Mouse (Mus musculus) limb, embryonic 14.5 days (tissue): ENCODE results near the gene Tbc1d4. TPM values are rescaled to one million over a fixed set of nuclear protein-coding genes. Genes with fewer than 3 reads are reported as not detected.
A peak's percentile ranks its signal among the peaks of the same experiment; 100 is the strongest.

Experiments used
- ATAC-seq: fragments of 200-750 bp; cut with Nextera tagmentation; 2 replicates; pipeline ENCODE4 v1.8.0; 2017; ENCODE audit warnings: low read depth, moderate number of reproducible peaks, moderate TSS enrichment; ENCODE audit not compliant: low FRiP score
- DNase-seq: peaks from one replicate; pipeline ENCODE4 v3.0.0-alpha.2; 2015; ENCODE audit warnings: low spot score
- H3K27ac ChIP-seq: fragments of 300-500 bp; sonication (generic); replicated peaks from 2 replicates; pipeline ENCODE4 v1.5.1; 2014; ENCODE audit warnings: low read depth, mild to moderate bottlenecking, low read length, moderate library complexity, mixed read lengths
- H3K27me3 ChIP-seq: fragments of 300-500 bp; sonication (generic); 2 replicates; pipeline ENCODE4 v1.6.1; 2014; ENCODE audit warnings: low read length, mixed read lengths; ENCODE audit not compliant: control insufficient read depth, insufficient read depth
- H3K36me3 ChIP-seq: fragments of 300-500 bp; sonication (generic); 2 replicates; pipeline ENCODE4 v1.6.1; 2014; ENCODE audit warnings: mild to moderate bottlenecking, low read length, moderate library complexity, mixed read lengths; ENCODE audit not compliant: control insufficient read depth, insufficient read depth
- H3K4me1 ChIP-seq: fragments of 300-500 bp; sonication (generic); 2 replicates; pipeline ENCODE4 v1.6.1; 2014; ENCODE audit warnings: antibody characterized with exemption, low read length, mixed read lengths; ENCODE audit not compliant: control insufficient read depth, insufficient read depth
- H3K4me2 ChIP-seq: fragments of 300-500 bp; sonication (generic); replicated peaks from 2 replicates; pipeline ENCODE4 v1.6.1; 2014; ENCODE audit warnings: low read depth, mild to moderate bottlenecking, low read length, moderate library complexity; ENCODE audit not compliant: severe bottlenecking
- H3K4me3 ChIP-seq: fragments of 300-500 bp; sonication (generic); replicated peaks from 2 replicates; pipeline ENCODE4 v1.5.1; 2014; ENCODE audit warnings: low read length
- H3K9ac ChIP-seq: fragments of 300-500 bp; sonication (generic); 2 replicates; pipeline ENCODE4 v1.6.1; 2014; ENCODE audit warnings: mild to moderate bottlenecking, low read depth, low read length, moderate library complexity; ENCODE audit not compliant: severe bottlenecking
- H3K9me3 ChIP-seq: fragments of 300-500 bp; sonication (generic); 2 replicates; pipeline ENCODE4 v1.6.1; 2016; ENCODE audit warnings: low read length; ENCODE audit not compliant: control insufficient read depth
- POLR2A ChIP-seq: fragments of 200-500 bp; IDR thresholded peaks from 2 replicates; pipeline ENCODE4 v1.8.0; 2012; ENCODE audit warnings: inconsistent platforms, mild to moderate bottlenecking, moderate library complexity, borderline replicate concordance; ENCODE audit not compliant: insufficient read depth, insufficient read length; ENCODE audit errors: extremely low read depth
- WGBS: fragments of 180-500 bp; shearing (Covaris S2); extraction: QIAGEN DNeasy Blood & Tissue Kit; methylation state at CpG from one replicate; pipeline ENCODE4 v1.1.7; 2014; 5-methylcytosine and 5-hydroxymethylcytosine counted together
- polyA plus RNA-seq, 2 experiments: library from polyadenylated mRNA; depleted of rRNA in 1 of 2; stranded (reverse) in 1 of 2; unstranded in 1 of 2; fragments of >200 nt; fragmentation: Nextera tagmentation in 1 of 2; extraction: Ambion mirVana in 1 of 2; gene quantifications; 2 replicates each; pipeline versions ENCODE4 v1.2.1 to v1.2.3; 2012 to 2014

Tbc1d4 gene
- polyA plus RNA-seq, 2 experiments = 11.9 to 12.6 TPM

DNA sequence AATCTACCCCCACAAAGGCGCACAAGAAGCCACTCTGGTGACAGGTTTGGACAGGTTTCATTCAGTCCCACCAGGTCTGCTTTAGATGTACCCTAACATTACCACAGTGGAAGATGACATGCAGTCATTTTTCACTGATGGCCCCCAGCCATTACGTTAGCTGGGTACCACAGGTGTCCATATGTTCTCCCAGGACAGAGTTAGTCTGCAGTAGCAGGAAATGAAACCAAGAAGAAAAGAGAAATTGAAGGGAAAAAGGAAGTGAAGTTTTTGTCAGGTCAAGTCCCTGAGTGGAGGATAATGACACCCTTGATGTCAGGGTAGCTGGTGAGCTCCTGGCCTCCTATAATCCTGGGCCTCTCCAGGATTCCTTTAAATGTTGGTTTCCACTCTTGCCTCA lies 89.0 kb downstream of the Tbc1d4 start:
- TF ChIP-seq POLR2A = no peak
- H3K27ac ChIP-seq = no peak overlapping the region
- H3K27me3 ChIP-seq = no peaks in the 10 kb centered on the region
- WGBS = 70% methylated on average over 2 of the region's 2 CpGs
- H3K4me3 ChIP-seq = no peak overlapping the region
- no peak for DNase-seq
- H3K36me3 ChIP-seq = no peaks in the 10 kb centered on the region
- no peak for ATAC-seq
- H3K9me3 ChIP-seq = no peaks in the 10 kb centered on the region
- no peak overlapping the region for H3K4me2 ChIP-seq
- H3K9ac ChIP-seq = no peak overlapping the region
- no peaks in the 10 kb centered on the region for H3K4me1 ChIP-seq

GRCm38 (mm10) chr14:101518259-101518658 lies 90.7 kb downstream of the Tbc1d4 start:
- H3K27ac ChIP-seq = no peak overlapping the region
- H3K4me1 ChIP-seq = no peaks in the 10 kb centered on the region
- no peak overlapping the region for H3K4me2 ChIP-seq
- ATAC-seq (no peak), DNase-seq (no peak)
- H3K4me3 ChIP-seq = no peak overlapping the region
- no peak overlapping the region for H3K9ac ChIP-seq
- WGBS = 63% methylated on average over 14 of the region's 14 CpGs
- no peaks in the 10 kb centered on the region for H3K36me3 ChIP-seq
- H3K9me3 ChIP-seq = no peaks in the 10 kb centered on the region
- no peaks in the 10 kb centered on the region for H3K27me3 ChIP-seq
- TF ChIP-seq POLR2A = no peak

- no peak for DNase-seq
- no peak overlapping the region for H3K4me2 ChIP-seq
- no peaks in the 10 kb centered on the region for H3K27me3 ChIP-seq
- no peak overlapping the region for H3K9ac ChIP-seq
- H3K27ac ChIP-seq = no peak overlapping the region
- H3K4me3 ChIP-seq = no peak overlapping the region
- ATAC-seq = no peak
- H3K4me1 ChIP-seq = no peaks in the 10 kb centered on the region
- no peak for TF ChIP-seq POLR2A
- WGBS = 53% methylated on average over 6 of the region's 6 CpGs
- H3K36me3 ChIP-seq = no peaks in the 10 kb centered on the region
- H3K9me3 ChIP-seq = no peaks in the 10 kb centered on the region
Measured at GRCm38 (mm10) chr14:101517801-101518200, 91.2 kb downstream of the Tbc1d4 start.

DNA sequence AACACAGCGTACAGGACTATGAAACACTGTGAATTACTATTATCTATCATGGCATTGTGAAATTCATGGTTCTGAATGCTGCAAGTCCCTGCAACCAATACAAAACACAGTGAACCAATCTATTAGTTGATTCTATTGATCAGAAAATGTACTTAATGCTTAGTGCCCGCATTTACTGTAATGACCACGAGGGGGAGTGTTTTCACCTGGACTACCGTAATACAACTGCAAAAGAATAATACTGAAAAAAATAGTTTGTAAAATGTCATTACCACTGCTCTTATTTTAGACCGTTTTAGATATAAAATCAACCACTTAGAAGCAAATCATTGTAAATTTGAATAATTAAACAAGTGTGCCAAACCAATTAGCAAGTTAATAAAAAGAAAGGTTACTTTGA lies 91.7 kb downstream of the Tbc1d4 start:
- Histone ChIP-seq H3K27me3 (no peaks in the 10 kb centered on the region), H3K4me3 (no peak overlapping the region), H3K4me2 (no peak overlapping the region), H3K27ac (no peak overlapping the region), H3K9ac (no peak overlapping the region), H3K36me3 (no peaks in the 10 kb centered on the region), H3K4me1 (no peaks in the 10 kb centered on the region), H3K9me3 (no peaks in the 10 kb centered on the region)
- TF ChIP-seq POLR2A = no peak
- ATAC-seq (no peak; the same call in 1 of the 2 replicates), DNase-seq (peak; percentile 68)
- WGBS = 22% methylated on average over 5 of the region's 5 CpGs

DNA sequence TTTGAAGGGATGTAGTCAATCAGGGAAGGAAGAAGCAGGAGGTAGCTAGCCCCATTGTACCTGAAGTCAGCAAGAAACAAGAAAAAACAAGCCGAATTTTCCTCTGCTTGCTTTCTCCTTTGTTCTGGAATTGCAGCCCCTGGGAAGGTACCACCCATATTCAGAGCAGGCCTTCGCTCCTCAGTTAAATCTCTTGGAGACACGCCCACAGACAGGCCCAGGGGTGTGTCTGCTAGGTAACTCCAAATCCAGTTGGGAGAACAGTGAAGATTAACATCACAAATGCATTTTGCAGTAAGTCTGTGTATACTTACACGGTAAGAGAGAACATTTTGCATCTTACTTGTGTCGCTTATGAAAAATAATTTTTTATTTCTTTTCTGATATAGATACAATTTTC lies 92.1 kb downstream of the Tbc1d4 start:
- Histone ChIP-seq H3K9ac (no peak overlapping the region), H3K9me3 (no peaks in the 10 kb centered on the region), H3K27ac (no peak overlapping the region), H3K36me3 (no peaks in the 10 kb centered on the region), H3K4me2 (no peak overlapping the region), H3K4me3 (no peak overlapping the region), H3K27me3 (no peaks in the 10 kb centered on the region), H3K4me1 (no peaks in the 10 kb centered on the region)
- no peak for TF ChIP-seq POLR2A
- ATAC-seq (no peak), DNase-seq (no peak)
- 38% methylated on average over 5 of the region's 5 CpGs for WGBS

- no peaks in the 10 kb centered on the region for H3K9me3 ChIP-seq
- no peaks in the 10 kb centered on the region for H3K4me1 ChIP-seq
- no peak overlapping the region for H3K4me2 ChIP-seq
- no peak overlapping the region for H3K4me3 ChIP-seq
- 90% methylated on average over 11 of the region's 11 CpGs for WGBS
- no peak for ATAC-seq
- no peak for DNase-seq
- no peaks in the 10 kb centered on the region for H3K27me3 ChIP-seq
- no peak for TF ChIP-seq POLR2A
- no peak overlapping the region for H3K9ac ChIP-seq
- no peak overlapping the region for H3K27ac ChIP-seq
- no peaks in the 10 kb centered on the region for H3K36me3 ChIP-seq
Measured at GRCm38 (mm10) chr14:101516031-101516430, 93.0 kb downstream of the Tbc1d4 start.
